Mouse (Mus musculus): ENCODE results near the gene Zfp597. TPM values are rescaled to one million over a fixed set of nuclear protein-coding genes. Genes with fewer than 3 reads are reported as not detected.

Gene Zfp597
- 5.4 and 6.1 TPM in 2 replicates for polyA plus RNA-seq (2015; fragmentation: Nextera tagmentation; extraction: Ambion mirVana)

DNA sequence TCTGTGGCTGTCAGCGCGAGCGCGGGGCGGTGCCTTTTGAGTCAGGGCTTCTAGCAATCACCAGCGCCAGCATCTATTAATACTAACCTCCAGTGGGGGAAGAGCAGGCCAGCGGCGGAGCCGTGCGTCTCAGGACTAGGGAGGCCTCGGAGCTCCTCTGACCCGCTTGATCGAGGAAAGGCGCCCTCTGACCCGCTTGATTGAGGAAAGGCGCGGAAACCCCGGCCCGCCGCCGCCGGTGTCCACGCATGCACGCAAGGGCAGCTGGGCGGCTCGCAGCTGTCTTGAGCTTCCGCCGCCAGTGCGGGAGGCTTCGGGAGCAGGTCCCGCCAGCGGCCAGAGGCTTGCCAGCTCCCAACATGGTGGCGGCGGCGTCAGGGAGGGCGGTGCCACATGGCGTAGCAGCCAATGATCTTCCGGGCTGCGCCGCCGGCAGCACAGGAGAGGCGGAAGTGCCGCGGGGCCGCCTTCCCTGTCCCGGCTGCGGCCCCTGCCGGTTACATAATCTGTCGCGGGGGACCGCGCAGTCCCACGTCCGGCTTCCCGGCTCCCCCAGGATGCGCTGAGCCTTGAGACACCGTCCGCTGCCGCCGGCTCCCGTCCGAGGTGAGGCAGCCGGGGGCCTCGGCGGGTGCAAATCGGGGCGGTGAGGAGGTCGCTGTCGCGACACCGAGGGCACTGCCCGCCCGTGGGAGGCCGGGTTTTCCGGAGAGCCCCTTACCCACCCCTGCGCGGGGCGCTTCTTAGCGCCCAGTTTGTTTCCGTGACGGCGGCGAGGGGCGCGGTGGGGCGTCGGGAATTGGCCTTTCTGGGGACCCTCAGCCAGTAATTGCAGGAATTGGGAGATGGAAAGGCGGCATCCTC is at the start of gene Zfp597, which contains the start of gene Gm20695:
TSS of gene Zfp597 (minus strand) at position 361 of the 864 bp plus-strand sequence.
TSS of gene Gm20695 (plus strand) at position 448 of the 864 bp plus-strand sequence.
- peaks cover 11% of the 10 kb centered on the region for H3K36me3 ChIP-seq
- H3K4me3 ChIP-seq (replicated peaks) = peak within 1 kb of the TSS; percentile 89
- H3K27ac ChIP-seq = peak within 1 kb of the TSS; percentile 97
- H3K9me3 ChIP-seq (replicated peaks) = no peaks in the 10 kb centered on the region
- peak within 1 kb of the TSS; percentile 86 for H3K9ac ChIP-seq
- no peaks in the 10 kb centered on the region for H3K27me3 ChIP-seq
- WGBS = under 1% methylated on average over 87 of the region's 88 CpGs
- ATAC-seq (replicated peaks; ENCODE audit: low FRiP score) = peak; percentile 99
- peaks cover 12% of the 10 kb centered on the region for H3K4me1 ChIP-seq
- peak within 1 kb of the TSS; percentile 68 for H3K4me2 ChIP-seq

DNA sequence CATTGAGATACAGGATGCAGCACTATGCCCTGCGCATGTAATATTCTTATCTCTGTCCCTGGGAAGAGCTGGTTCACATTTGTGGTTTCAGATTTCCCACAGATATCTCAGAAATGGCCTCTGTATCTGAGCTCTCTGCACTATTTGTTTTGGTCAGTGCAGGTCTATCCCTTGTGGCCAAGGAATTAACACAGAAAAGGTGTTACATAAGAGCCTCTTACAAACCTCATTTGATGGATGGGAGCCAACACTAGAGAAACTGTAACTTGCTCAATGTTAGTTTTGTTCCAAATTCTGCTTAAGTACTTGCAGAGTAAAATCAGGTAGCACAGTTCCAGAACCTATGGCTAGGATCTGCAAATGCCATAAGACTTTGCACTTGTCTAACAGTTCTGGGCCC is 49.7 kb upstream of the Zfp597 start:
- no peak overlapping the region for H3K27ac ChIP-seq
- 91% methylated on average over 1 of the region's 1 CpGs for WGBS
- no peaks in the 10 kb centered on the region for H3K4me1 ChIP-seq
- peaks cover 89% of the 10 kb centered on the region for H3K36me3 ChIP-seq
- no peak overlapping the region for H3K4me2 ChIP-seq
- H3K9me3 ChIP-seq (replicated peaks) = no peaks in the 10 kb centered on the region
- no peak overlapping the region for H3K4me3 ChIP-seq (replicated peaks)
- H3K27me3 ChIP-seq = no peaks in the 10 kb centered on the region
- no peak for ATAC-seq (replicated peaks; ENCODE audit: low FRiP score)
- H3K9ac ChIP-seq = no peak overlapping the region

DNA sequence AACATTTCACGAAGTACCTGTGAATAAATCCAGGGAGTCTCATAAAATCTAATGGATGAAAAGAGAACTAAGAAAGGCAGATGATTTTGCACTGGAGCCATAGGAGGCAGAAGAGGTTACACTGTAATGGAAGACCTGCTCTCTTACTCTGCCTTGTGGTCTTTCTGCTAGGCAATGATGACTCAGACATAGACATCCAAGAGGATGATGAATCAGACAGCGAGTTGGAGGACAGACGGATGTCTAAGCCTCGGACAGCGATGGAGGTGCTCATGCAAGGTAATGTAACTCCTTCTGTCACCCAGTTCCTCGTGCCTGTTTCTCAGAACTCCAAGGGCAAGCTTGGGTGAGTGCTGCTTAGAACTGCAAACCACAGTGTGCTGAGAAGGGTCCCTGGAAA is 49.2 kb upstream of the Zfp597 start:
- Histone ChIP-seq H3K4me3 (replicated peaks) (no peak overlapping the region), H3K27ac (no peak overlapping the region), H3K27me3 (no peaks in the 10 kb centered on the region), H3K4me2 (no peak overlapping the region), H3K9me3 (replicated peaks) (no peaks in the 10 kb centered on the region), H3K9ac (no peak overlapping the region), H3K36me3 (peaks cover 87% of the 10 kb centered on the region), H3K4me1 (no peaks in the 10 kb centered on the region)
- ATAC-seq (replicated peaks; ENCODE audit: low FRiP score) = no peak
- WGBS = 94% methylated on average over 6 of the region's 6 CpGs

DNA sequence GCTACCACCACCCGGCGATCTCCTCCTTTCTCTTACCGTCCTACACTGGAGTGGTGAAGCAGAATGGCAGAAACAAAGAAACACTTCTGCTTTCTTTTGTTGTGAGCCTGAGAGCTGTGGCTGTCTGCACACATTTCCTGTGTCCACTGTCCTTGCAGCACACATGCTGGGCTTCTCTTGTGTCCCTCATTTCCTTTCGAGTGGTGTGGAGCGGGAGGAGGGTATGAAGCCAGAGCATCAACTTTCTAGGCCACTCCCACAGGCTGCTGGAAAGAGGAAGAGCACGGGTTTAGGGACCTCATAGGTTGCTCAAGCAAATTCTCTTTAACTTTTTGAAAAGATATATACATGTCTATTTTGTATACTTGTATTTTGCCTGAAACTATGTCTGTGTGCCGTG is 44.8 kb upstream of the Zfp597 start:
- peaks cover 74% of the 10 kb centered on the region for H3K36me3 ChIP-seq
- no peak overlapping the region for H3K4me3 ChIP-seq (replicated peaks)
- no peak for ATAC-seq (replicated peaks; ENCODE audit: low FRiP score)
- H3K27ac ChIP-seq = no peak overlapping the region
- no peaks in the 10 kb centered on the region for H3K27me3 ChIP-seq
- no peak overlapping the region for H3K4me2 ChIP-seq
- WGBS = 80% methylated on average over 7 of the region's 7 CpGs
- H3K4me1 ChIP-seq = no peaks in the 10 kb centered on the region
- H3K9me3 ChIP-seq (replicated peaks) = no peaks in the 10 kb centered on the region
- no peak overlapping the region for H3K9ac ChIP-seq

DNA sequence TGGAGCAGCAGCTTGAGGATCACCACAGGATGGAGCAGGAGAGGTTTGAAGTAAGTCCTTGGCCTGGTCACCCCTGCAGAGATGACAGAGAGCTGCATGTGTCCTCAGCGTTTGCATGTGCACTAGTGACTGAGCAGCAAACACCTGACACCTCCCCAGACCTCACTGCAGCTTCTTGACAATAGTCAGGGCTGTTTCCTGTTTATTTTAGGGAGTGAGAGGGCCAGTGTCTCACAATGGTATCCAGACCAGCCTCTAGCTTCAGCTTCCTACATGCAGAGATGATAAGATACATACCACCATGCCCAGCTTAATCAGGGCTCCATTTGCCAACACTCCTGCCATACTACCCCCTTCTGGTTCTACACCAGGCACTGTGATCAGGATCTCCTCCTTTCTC is 44.2 kb upstream of the Zfp597 start:
- Histone ChIP-seq H3K36me3 (peaks cover 74% of the 10 kb centered on the region), H3K4me1 (no peaks in the 10 kb centered on the region), H3K4me3 (replicated peaks) (no peak overlapping the region), H3K27ac (no peak overlapping the region), H3K4me2 (no peak overlapping the region), H3K9me3 (replicated peaks) (no peaks in the 10 kb centered on the region), H3K27me3 (no peaks in the 10 kb centered on the region), H3K9ac (no peak overlapping the region)
- no peak for ATAC-seq (replicated peaks; ENCODE audit: low FRiP score)
- WGBS = 62% methylated on average over 1 of the region's 1 CpGs

DNA sequence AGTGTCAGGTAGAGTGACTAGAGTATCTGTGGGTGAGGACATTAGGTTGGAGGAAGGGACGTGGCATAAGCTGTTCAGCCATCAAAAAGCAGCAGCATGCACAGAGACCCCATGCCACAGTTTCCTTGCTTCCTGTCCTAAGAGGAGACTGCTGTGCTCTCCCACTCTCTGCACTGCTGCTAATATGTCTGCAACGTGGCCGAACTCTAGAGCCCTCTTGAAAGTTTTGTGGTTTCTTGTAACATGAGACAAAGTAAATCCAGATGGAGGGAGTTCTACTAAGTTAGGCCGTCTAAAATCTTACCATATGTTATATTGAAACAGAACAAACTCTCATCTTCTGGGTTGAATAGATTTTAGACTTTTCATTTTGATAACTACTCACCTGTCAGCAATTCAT is 39.6 kb upstream of the Zfp597 start:
- Histone ChIP-seq H3K4me1 (no peaks in the 10 kb centered on the region), H3K36me3 (peaks cover 76% of the 10 kb centered on the region), H3K9ac (no peak overlapping the region), H3K27me3 (no peaks in the 10 kb centered on the region), H3K27ac (no peak overlapping the region), H3K4me2 (no peak overlapping the region), H3K9me3 (replicated peaks) (no peaks in the 10 kb centered on the region), H3K4me3 (replicated peaks) (no peak overlapping the region)
- no peak for ATAC-seq (replicated peaks; ENCODE audit: low FRiP score)
- WGBS = 42% methylated on average over 4 of the region's 4 CpGs

DNA sequence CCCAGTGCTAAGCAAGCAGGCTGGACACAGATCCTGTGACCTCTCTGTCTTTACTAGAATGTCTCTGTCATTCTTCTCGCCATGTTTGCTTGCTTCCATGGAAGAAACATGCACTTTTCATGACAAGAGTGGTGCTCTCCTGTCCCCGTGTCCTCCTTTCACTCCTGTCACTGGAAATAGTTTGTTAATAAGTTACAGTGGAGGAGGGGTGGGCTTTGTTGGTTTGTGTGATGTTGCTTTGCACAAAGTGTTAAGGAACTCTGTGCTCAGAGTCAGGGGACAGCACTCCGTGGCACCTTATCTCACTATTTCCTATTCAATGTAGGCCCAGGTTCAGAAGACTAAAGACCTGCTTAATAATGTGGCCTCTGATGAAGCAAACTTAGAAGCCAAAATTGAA is 39.2 kb upstream of the Zfp597 start:
- no peak overlapping the region for H3K27ac ChIP-seq
- no peaks in the 10 kb centered on the region for H3K9me3 ChIP-seq (replicated peaks)
- WGBS = 81% methylated on average over 3 of the region's 3 CpGs
- H3K27me3 ChIP-seq = no peaks in the 10 kb centered on the region
- H3K4me1 ChIP-seq = no peaks in the 10 kb centered on the region
- no peak overlapping the region for H3K9ac ChIP-seq
- peaks cover 77% of the 10 kb centered on the region for H3K36me3 ChIP-seq
- no peak overlapping the region for H3K4me2 ChIP-seq
- no peak overlapping the region for H3K4me3 ChIP-seq (replicated peaks)
- ATAC-seq (replicated peaks; ENCODE audit: low FRiP score) = no peak

DNA sequence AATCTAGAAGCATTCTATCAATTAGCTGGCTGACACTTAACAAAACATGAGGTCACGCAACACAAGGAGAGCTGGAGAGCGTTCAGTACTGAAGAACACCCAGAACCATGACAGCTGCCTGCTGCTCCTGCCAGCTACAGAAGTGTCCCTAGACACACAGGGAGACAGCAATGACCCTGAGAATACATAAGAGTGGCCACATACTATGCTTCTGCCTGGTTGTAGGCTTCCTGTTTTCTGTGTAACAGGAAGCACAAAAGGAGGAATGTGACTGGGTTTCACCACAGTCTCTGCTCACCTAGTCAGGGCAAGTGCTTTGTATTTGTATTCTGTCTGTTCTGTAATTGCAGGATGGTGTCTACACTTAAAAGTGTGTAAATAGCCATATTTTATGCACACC is 36.4 kb upstream of the Zfp597 start:
- Histone ChIP-seq H3K36me3 (peaks cover 83% of the 10 kb centered on the region), H3K27me3 (no peaks in the 10 kb centered on the region), H3K4me3 (replicated peaks) (no peak overlapping the region), H3K9me3 (replicated peaks) (no peaks in the 10 kb centered on the region), H3K27ac (no peak overlapping the region), H3K4me2 (no peak overlapping the region), H3K4me1 (no peaks in the 10 kb centered on the region), H3K9ac (no peak overlapping the region)
- ATAC-seq (replicated peaks; ENCODE audit: low FRiP score) = no peak
- WGBS = 90% methylated on average over 2 of the region's 2 CpGs

DNA sequence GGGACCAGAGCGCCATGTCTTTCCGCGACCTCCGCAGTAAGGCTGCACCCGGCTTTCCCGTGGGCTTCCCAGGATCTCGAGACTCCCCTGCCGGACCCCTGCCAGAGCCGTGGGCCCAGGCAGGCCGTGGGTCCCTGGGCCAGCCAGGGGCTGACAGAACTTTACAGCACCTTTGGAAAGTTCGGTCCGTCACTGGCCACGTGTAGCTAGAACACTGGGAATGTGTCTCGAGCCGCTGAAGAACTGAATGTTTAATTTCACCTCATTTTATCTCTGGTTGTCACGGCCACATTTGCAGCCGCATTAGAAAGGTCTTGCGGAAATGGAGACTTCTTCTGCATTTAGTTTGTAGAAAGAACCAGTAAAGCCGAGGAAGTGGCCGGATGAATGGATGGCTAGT is 24.8 kb upstream of the Zfp597 start:
- no peaks in the 10 kb centered on the region for H3K9me3 ChIP-seq (replicated peaks)
- ATAC-seq (replicated peaks; ENCODE audit: low FRiP score) = no peak
- H3K27me3 ChIP-seq = no peaks in the 10 kb centered on the region
- 6% methylated on average over 20 of the region's 20 CpGs for WGBS
- H3K27ac ChIP-seq = peak overlapping the region; percentile 81
- H3K4me3 ChIP-seq (replicated peaks) = peak overlapping the region; percentile 72
- peak overlapping the region; percentile 69 for H3K9ac ChIP-seq
- H3K4me2 ChIP-seq = peak overlapping the region; percentile 82
- H3K36me3 ChIP-seq = peaks cover 50% of the 10 kb centered on the region
- peaks cover 6% of the 10 kb centered on the region for H3K4me1 ChIP-seq

DNA sequence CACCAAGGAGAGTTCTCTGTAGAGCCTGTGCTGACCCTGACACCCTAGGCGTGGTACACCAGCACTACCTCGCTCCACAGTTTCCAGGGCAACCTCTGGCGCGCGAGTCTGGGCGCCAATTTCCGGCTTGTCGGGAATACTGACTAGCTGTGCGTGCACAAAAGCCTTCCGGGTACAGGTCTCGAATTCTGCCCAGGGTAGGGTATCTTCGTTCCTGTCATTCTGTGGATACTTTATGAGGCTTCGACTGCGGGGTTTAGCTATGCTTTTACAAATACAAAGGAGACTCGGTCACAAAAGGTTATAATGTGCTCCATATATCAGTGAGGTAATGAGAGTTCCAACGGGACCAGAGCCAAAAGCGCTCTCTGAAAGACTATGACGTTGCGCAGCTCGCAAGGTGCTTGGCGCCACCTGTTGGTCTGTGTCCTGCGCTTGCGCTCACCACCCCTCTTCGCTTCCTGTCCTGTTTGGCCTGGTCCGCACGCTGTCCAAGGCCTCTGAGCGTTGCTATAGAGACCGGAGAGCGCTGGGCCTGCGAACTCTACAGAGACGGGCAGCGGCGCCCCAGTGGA is 24.3 kb upstream of the Zfp597 start, which contains the start of the genes 1700037C18Rik and Cluap1:
TSS of gene 1700037C18Rik (minus strand) at position 153 of the 575 bp plus-strand sequence.
TSS of gene Cluap1 (plus strand) at position 265 of the 575 bp plus-strand sequence.
- under 1% methylated on average over 33 of the region's 33 CpGs for WGBS
- ATAC-seq (replicated peaks; ENCODE audit: low FRiP score) = peak; percentile 99
- H3K4me1 ChIP-seq = peaks cover 6% of the 10 kb centered on the region
- H3K36me3 ChIP-seq = peaks cover 50% of the 10 kb centered on the region
- peak within 1 kb of the TSS; percentile 81 for H3K27ac ChIP-seq
- no peaks in the 10 kb centered on the region for H3K27me3 ChIP-seq
- peak within 1 kb of the TSS; percentile 72 for H3K4me3 ChIP-seq (replicated peaks)
- peak within 1 kb of the TSS; percentile 69 for H3K9ac ChIP-seq
- peak within 1 kb of the TSS; percentile 82 for H3K4me2 ChIP-seq
- H3K9me3 ChIP-seq (replicated peaks) = no peaks in the 10 kb centered on the region

DNA sequence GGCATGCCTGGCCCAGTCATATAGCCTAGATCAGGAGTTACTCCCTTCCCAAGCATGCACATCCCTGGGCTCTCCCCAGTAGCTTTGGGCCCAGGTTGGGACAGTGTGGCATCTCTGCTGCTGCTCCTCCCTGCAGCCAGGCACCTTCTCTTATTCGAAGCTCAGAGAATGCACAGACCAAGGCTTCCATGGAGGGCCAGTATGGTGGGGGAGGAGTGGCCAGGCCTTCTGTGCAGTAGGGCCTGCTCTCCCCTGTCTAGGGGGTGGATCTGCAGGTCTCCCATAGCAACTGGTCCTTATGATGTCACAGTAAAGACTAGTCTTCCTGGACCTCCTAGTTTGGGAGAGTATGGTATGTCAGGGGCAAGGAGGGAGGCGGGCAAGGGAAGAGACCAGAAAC is 23.1 kb upstream of the Zfp597 start:
- H3K36me3 ChIP-seq = peaks cover 50% of the 10 kb centered on the region
- no peak overlapping the region for H3K4me2 ChIP-seq
- H3K27ac ChIP-seq = no peak overlapping the region
- ATAC-seq (replicated peaks; ENCODE audit: low FRiP score) = no peak
- no peaks in the 10 kb centered on the region for H3K27me3 ChIP-seq
- no peak overlapping the region for H3K4me3 ChIP-seq (replicated peaks)
- H3K9me3 ChIP-seq (replicated peaks) = no peaks in the 10 kb centered on the region
- H3K9ac ChIP-seq = no peak overlapping the region
- H3K4me1 ChIP-seq = peaks cover 6% of the 10 kb centered on the region
- WGBS = 74% methylated on average over 2 of the region's 2 CpGs

DNA sequence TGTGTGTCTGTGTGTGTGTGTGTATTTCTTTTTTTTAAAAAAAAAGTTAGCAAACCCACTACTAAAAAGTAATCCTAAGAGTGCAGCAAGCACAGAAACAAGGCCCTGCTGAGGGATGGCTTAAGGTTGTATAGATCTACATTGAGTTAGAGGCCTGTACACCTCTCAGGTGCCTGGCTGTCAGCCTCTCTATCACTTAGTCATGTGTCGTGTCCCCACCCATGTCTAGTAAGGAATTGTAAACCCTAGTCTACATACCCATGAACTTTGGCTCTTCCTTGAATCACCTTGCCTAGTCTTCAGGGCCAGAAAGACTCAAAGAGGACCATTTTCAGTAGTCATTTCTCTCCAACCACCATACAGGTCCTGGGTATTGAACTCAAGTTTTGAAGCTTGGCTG is 12.2 kb upstream of the Zfp597 start:
- WGBS = 90% methylated on average over 1 of the region's 1 CpGs

More for the DNA sequence above, 12.2 kb upstream of the Zfp597 start:
- no peak overlapping the region for H3K4me3 ChIP-seq (replicated peaks)
- ATAC-seq (replicated peaks; ENCODE audit: low FRiP score) = no peak
- no peak overlapping the region for H3K9ac ChIP-seq
- no peak overlapping the region for H3K4me2 ChIP-seq
- H3K4me1 ChIP-seq = 0 out of 2 replicates have a peak, but pooled peaks cover 5% of the 10 kb centered on the region
- H3K9me3 ChIP-seq (replicated peaks) = no peaks in the 10 kb centered on the region
- no peak overlapping the region for H3K27ac ChIP-seq
- H3K27me3 ChIP-seq = no peaks in the 10 kb centered on the region
- H3K36me3 ChIP-seq = peaks cover 56% of the 10 kb centered on the region
